Mouse (Mus musculus) midbrain, embryonic 10.5 days (tissue): ENCODE data around the gene Fbp1. TPM values are rescaled to one million over a fixed set of nuclear protein-coding genes. Genes with fewer than 3 reads are reported as not detected.
"Not testable (repeated sequence)": the region's sequence is repeated elsewhere in the genome, so short reads cannot be mapped to it uniquely, and the experiment has no call there.

Source experiments
- DNase-seq: peaks from one replicate; pipeline ENCODE4 v3.0.0-alpha.2; 2017; ENCODE audit warnings: low spot score
- H3K27ac ChIP-seq: fragments of 300-500 bp; sonication (generic); replicated peaks from 2 replicates; pipeline ENCODE4 v1.5.1; 2016; ENCODE audit warnings: mild to moderate bottlenecking
- H3K27me3 ChIP-seq: fragments of 300-500 bp; sonication (generic); 2 replicates; pipeline ENCODE4 v1.6.1; 2016; ENCODE audit warnings: low read depth, mild to moderate bottlenecking; ENCODE audit not compliant: poor library complexity, severe bottlenecking
- H3K36me3 ChIP-seq: fragments of 300-500 bp; sonication (generic); 2 replicates; pipeline ENCODE4 v1.6.1; 2016; ENCODE audit warnings: mild to moderate bottlenecking, moderate library complexity
- H3K4me1 ChIP-seq: fragments of 300-500 bp; sonication (generic); 2 replicates; pipeline ENCODE4 v1.6.1; 2016
- H3K4me3 ChIP-seq: fragments of 300-500 bp; sonication (generic); 2 replicates; pipeline ENCODE4 v1.5.1; 2016; ENCODE audit warnings: mild to moderate bottlenecking, moderate library complexity
- H3K9me3 ChIP-seq: fragments of 300-500 bp; sonication (generic); replicated peaks from 2 replicates; pipeline ENCODE4 v1.6.1; 2016; ENCODE audit warnings: mild to moderate bottlenecking
- WGBS: fragments of 180-500 bp; shearing (Covaris S2); methylation state at CpG from one replicate; pipeline ENCODE4 v1.1.7; 2016; 5-methylcytosine and 5-hydroxymethylcytosine counted together
- polyA plus RNA-seq: library from polyadenylated mRNA; unstranded; fragments of >200 nt; fragmentation: Nextera tagmentation; extraction: Ambion mirVana; gene quantifications from 2 replicates; pipeline ENCODE4 v1.2.1, GENCODE M21; 2016

Gene Fbp1
- polyA plus RNA-seq, 1 experiment from 2014 or later, result 0.10 TPM

DNA sequence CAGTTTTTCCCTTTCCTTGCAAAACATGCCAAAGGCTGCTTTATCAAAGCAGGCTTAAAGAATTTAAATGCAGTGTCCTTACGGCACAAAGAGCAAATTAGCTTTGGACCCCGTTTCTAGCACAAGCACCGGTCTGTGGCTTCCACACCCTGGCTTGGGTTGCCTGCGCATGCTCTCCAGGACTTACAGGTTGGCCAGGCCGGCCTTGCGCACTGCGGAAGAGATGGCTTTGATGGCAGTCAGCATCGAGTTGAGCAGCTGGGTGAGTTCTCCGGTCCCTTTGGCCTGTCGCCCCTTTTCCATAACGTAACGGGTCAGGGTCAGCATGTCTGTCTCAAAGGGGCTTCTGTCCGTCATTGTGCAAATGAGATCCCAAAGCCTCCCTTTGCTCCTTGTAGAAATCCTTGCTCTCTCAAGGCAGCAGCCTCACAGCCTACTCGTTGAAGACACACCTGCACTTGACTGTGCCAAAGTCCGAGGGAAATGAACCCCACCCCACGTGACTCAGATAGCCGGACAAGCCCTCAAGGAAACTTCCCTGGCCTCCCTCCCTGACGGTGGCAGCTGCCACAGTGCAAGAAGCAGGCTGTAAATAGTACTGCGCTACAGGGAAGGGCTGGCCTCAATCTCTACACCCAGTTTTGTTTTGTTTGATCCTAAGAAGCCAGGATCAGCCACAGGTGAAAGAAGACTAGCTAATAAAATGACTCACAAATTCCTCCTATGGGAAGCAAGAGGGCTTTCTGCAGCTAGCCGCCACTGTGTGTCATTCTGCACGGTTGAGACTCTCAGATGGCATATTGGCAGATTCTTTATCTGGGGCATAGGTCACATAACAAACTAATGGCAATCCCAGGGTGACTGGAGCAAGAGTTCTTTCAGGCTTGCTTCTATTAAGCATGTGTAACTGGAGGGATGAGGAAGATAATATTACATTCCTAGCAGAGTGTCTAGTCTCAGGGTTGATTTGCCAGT, 29.9 kb downstream of the Fbp1 start, which contains the start of gene Fbp2:
Gene Fbp2, minus strand, starts transcription at position 482 of the 975 bp plus-strand sequence.
- no peak for DNase-seq
- Histone ChIP-seq H3K27ac (no peak within 1 kb of the TSS), H3K9me3 (no peaks in the 10 kb centered on the region), H3K27me3 (no peaks in the 10 kb centered on the region), H3K4me1 (peaks cover 4% of the 10 kb centered on the region; the same call in 1 of the 2 replicates), H3K36me3 (no peaks in the 10 kb centered on the region), H3K4me3 (no peak within 1 kb of the TSS)
- WGBS, result 78% methylated on average over 21 of the region's 21 CpGs

DNA sequence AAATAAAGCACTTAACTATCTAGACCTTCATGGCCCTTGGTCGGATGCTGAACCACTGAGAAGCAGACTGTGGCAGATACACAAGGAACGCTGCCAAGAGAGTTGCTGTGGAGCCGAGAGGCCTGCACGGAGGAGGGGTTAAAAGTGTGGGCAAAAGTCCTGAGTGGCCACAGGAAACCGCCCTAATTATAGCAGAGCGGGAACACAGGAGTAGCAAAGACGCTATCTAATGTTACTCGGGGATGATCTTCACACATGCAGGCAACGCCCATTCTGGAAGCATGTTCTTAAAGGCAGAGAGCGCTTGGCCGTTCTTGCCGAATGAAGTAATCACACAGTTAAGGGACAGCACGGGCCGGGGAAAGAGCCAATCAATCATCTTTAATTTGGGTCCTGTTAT, 31.2 kb downstream of the Fbp1 start:
- Histone ChIP-seq H3K9me3 (no peaks in the 10 kb centered on the region), H3K4me1 (no peaks in the 10 kb centered on the region; the same call in 1 of the 2 replicates), H3K27ac (no peak overlapping the region), H3K4me3 (no peak overlapping the region), H3K36me3 (no peaks in the 10 kb centered on the region), H3K27me3 (no peaks in the 10 kb centered on the region)
- DNase-seq, result no peak
- WGBS, result 90% methylated on average over 14 of the region's 14 CpGs

DNA sequence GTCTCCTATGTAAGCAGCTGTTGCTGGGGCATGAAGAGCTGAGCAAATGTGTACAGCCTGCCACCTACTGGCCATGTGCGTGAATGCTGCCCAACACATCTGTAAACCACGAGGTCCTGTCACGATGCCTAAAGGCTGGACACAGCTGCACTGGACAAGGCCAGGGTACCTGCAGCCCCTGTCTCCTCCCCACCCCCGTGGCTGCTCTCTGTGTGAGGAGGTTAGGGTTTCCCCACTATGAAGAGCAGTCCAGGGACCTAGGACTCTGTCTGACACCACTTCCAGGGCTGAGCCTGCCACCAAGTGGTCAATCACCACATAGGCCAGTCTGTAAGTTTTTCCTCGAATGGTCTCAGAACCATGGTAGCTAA, 31.8 kb downstream of the Fbp1 start:
- H3K27me3 ChIP-seq, result no peaks in the 10 kb centered on the region
- no peaks in the 10 kb centered on the region; the same call in 1 of the 2 replicates for H3K4me1 ChIP-seq
- H3K36me3 ChIP-seq, result no peaks in the 10 kb centered on the region
- H3K9me3 ChIP-seq, result no peaks in the 10 kb centered on the region
- H3K27ac ChIP-seq, result peak overlapping the region; percentile 67; the same call in 1 of the 2 replicates
- H3K4me3 ChIP-seq, result peak overlapping the region; percentile 44
- DNase-seq, result peak; percentile 86
- 9% methylated on average over 5 of the region's 5 CpGs for WGBS

DNA sequence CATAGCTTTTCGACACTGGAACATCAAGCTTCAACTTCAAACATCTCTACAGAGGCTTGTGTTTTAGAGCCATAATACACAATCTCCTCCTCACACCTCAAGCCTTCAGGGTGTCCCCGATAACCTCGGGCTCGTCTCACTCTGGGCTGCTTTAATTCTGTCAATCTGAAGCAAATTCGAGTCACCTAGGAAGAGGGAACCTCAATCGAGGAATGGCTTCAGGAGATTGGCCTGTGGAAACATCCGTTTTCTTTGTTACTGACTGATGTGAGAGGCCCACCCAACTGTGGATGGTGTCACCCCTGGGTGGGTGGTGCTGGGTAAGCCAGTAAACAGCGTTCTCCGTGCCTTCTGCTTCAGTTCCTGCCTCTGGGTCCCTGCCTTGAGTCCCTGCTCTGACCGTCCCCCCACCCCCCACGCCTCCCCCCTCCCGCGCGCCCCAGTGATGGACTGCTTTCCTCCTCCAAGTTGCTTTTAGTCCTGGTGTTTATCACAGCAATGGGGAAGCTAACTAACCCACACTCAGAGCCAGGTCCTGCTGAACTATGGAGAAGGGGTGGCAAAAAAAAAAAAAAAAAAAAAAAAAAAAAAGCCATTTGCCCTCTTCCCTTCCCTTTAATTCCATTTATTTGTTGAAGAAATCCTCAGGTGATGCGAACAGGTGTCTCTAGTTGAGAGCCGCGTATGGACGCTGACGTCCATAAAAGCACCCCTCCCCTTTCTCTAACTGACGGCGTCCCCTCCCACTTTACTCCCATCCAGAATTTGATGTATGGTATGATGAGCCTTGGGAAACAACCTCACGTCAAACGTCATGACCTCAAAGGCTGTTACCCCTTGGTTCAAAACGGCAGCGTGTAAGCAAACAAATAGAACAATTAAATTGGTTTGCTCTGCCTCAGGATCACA, 32.4 kb downstream of the Fbp1 start:
- WGBS, result 34% methylated on average over 25 of the region's 25 CpGs
- no peaks in the 10 kb centered on the region for H3K27me3 ChIP-seq

DNA sequence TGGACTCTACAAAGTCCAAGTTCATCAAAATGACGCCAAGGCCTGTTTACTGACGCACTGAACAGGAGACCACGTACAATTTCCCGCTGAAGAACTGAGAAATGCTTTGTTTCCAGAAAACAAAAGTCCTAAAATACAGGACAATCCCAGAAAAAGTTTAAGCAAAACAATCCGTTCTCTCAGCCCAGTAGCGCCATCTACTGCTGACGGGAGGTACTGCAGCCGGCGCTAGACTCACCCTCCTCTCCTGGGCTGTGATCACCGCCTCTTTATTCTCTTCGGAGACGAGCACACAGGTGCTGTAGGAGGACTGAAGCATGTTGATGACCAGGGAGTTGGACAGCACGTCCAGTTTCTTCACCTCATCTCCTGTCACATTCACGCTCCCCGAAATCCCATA, 33.4 kb downstream of the Fbp1 start:
- no peaks in the 10 kb centered on the region for H3K9me3 ChIP-seq
- no peaks in the 10 kb centered on the region for H3K27me3 ChIP-seq
- no peak overlapping the region for H3K4me3 ChIP-seq
- no peaks in the 10 kb centered on the region; the same call in 1 of the 2 replicates for H3K4me1 ChIP-seq
- peak; percentile 63 for DNase-seq
- WGBS, result 9% methylated on average over 15 of the region's 15 CpGs
- no peak overlapping the region for H3K27ac ChIP-seq
- no peaks in the 10 kb centered on the region for H3K36me3 ChIP-seq

More for the DNA sequence above, 32.4 kb downstream of the Fbp1 start:
- DNase-seq, result no peak
- H3K9me3 ChIP-seq, result no peaks in the 10 kb centered on the region
- H3K4me1 ChIP-seq, result no peaks in the 10 kb centered on the region; the same call in 1 of the 2 replicates
- H3K36me3 ChIP-seq, result no peaks in the 10 kb centered on the region
- peak overlapping the region; percentile 44 for H3K4me3 ChIP-seq
- no peak overlapping the region; the same call in 1 of the 2 replicates for H3K27ac ChIP-seq

DNA sequence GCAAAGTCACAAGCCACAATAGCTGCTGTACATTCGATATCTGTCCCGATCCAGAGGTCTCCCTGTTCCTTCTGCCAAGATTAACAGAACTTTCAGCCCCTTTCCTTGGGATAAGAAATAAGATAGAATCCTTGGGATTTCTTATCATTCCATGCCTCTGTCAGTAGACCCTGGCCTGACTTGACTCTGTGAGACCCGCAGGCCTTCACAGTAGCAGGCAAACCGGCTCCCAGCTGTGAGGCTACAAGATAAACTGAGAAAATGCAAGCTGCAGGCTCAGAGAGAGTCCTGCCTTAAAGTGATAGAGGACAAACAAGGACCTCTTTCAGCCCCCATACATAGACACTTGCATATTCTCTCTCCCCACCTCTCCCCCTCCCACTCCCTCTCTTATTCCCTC, 54.7 kb downstream of the Fbp1 start:
- H3K4me3 ChIP-seq, result no peak overlapping the region
- H3K9me3 ChIP-seq, result no peaks in the 10 kb centered on the region
- DNase-seq, result no peak
- 41% methylated on average over 4 of the region's 4 CpGs for WGBS
- H3K27me3 ChIP-seq, result no peaks in the 10 kb centered on the region
- no peaks in the 10 kb centered on the region for H3K36me3 ChIP-seq
- no peak overlapping the region for H3K27ac ChIP-seq
- no peaks in the 10 kb centered on the region for H3K4me1 ChIP-seq

DNA sequence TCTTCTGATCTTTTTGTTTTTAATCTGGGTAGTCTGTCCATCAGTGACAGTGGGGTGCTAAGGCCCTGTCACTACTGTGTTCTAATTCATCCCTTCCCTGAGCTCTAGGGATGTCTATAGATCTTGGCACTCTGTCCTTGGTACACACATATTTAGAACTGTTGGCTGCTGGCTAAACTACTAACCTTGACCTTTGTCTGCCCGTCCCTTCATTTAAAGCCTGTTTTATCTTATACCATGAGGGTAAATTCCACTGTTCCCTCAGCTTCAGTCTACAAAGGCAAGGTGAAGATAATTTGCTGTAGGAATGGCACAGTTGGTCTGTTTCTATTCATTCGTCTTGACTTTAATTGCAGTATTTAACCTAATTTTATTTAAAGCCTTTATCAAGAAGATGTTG, 55.8 kb downstream of the Fbp1 start:
- Histone ChIP-seq H3K4me3 (no peak overlapping the region), H3K4me1 (no peaks in the 10 kb centered on the region), H3K27ac (no peak overlapping the region), H3K9me3 (no peaks in the 10 kb centered on the region), H3K27me3 (no peaks in the 10 kb centered on the region), H3K36me3 (no peaks in the 10 kb centered on the region)
- 80% methylated on average over 2 of the region's 2 CpGs for WGBS
- no peak for DNase-seq

DNA sequence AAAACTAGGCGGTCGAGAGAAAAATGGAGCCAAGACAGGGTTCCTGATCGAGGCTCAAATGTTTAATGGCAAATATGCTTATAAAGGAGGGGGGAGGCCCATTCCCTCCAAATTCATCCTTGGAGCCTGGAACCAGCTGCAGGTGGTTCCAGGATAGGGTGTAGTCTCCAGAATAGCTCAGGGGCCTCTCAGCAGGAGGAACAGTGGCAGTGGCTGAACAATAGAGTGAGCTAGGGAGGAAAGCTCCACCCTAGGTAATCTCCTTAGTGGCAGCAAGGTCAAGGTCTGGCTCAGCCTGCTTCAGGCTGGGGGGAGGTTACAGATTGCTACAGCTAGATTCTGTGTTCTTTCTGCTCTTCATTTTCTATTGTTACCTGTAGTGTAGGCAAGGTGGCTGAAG, 72.4 kb downstream of the Fbp1 start:
- H3K4me3 ChIP-seq, H3K36me3 ChIP-seq, H3K27ac ChIP-seq, H3K27me3 ChIP-seq, H3K4me1 ChIP-seq, DNase-seq: not testable (repeated sequence)
- WGBS, result 92% methylated on average over 3 of the region's 3 CpGs
- H3K9me3 ChIP-seq, result peaks cover 19% of the 10 kb centered on the region

Other genes with a start within 250 kb of the Fbp1 start
- gene Platr25, start 127.6 kb downstream of the Fbp1 start, polyA plus RNA-seq, result 31.6 and 31.7 TPM in 2 replicates
- 10.4 and 10.9 TPM in 2 replicates for gene Gm5141, start 102.5 kb downstream of the Fbp1 start, polyA plus RNA-seq
- not detected in 2 replicates for gene Fbp2, start 29.9 kb downstream of the Fbp1 start, polyA plus RNA-seq
- 28.5 and 33.9 TPM in 2 replicates for gene 2010111I01Rik, start 76.6 kb upstream of the Fbp1 start, polyA plus RNA-seq